Mouse (Mus musculus): ENCODE results near the gene Lrrc45.

DNA sequence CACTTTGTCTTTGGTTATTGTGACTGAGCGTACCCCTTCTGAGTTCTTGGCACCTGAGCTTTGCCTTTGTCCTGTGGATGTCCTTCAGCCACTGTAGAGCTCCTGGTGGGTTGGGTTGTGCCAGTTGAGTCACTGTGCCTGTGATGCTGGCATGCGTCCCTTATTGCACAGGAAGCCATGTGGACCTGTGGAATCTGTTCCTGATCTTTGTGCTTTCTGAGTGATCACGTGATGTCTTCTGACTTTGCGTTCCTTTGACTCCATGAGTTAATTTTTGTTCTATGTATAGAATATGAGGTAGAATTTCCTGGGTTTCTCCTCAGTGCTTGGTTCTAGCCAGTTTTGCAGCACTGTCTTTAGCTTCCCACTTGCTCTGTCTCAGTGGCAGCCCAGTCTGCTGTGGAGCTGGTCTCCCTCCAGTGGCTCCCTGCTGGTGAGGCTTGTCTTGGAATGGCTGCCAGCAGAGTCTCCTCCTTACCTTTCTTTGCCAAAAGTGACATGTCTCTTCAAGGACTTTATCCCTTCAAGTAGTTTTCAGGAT lies 21.2 kb upstream of the Lrrc45 start:
- TF ChIP-seq EP300 (IDR thresholded peaks at IDR 0.05; ENCODE audit: low read depth) (no peak), CTCF (IDR thresholded peaks at IDR 0.05; ENCODE audit: low read depth) (no peak)
